Mouse (Mus musculus): ENCODE results near the gene Ptcd1.
"Not testable (repeated sequence)": the region's sequence is repeated elsewhere in the genome, so short reads cannot be mapped to it uniquely, and the experiment has no call there.

Gene Ptcd1

GRCm38 (mm10) chr5:145165184-145165583, 1.7 kb downstream of the Ptcd1 start:
- no peak for DNase-seq (ENCODE audit: inconsistent age in 2 of 2, low spot score in 1 of 2)

GRCm38 (mm10) chr5:145164710-145165109, 2.2 kb downstream of the Ptcd1 start:
- peak in 1 of 2 experiments; percentile 53 for DNase-seq (ENCODE audit: inconsistent age in 2 of 2, low spot score in 1 of 2)

GRCm38 (mm10) chr5:145161361-145161760, 5.5 kb downstream of the Ptcd1 start:
- no peak for DNase-seq (ENCODE audit: inconsistent age in 2 of 2, low spot score in 1 of 2)

GRCm38 (mm10) chr5:145152690-145153089, 14.2 kb downstream of the Ptcd1 start:
- DNase-seq (ENCODE audit: inconsistent age in 2 of 2, low spot score in 1 of 2), result no peak

- no peak for DNase-seq (ENCODE audit: inconsistent age in 2 of 2, low spot score in 1 of 2)
Observed at GRCm38 (mm10) chr5:145149294-145149693, 17.6 kb downstream of the Ptcd1 start.

- no peak for DNase-seq (ENCODE audit: inconsistent age in 2 of 2, low spot score in 1 of 2)
Observed at GRCm38 (mm10) chr5:145147748-145148147, 19.2 kb downstream of the Ptcd1 start.

- peak in 1 of 2 experiments; percentile 44 for DNase-seq (ENCODE audit: inconsistent age in 2 of 2, low spot score in 1 of 2)
Observed at GRCm38 (mm10) chr5:145140611-145141010, 26.3 kb downstream of the Ptcd1 start.

GRCm38 (mm10) chr5:145139571-145140519, 27.1 kb downstream of the Ptcd1 start, which contains the start of the genes Pdap1 and Bud31:
Pdap1 (minus strand) TSS chr5:145140238.
Bud31 (plus strand) TSS chr5:145140362.
- peak; percentile 96 to 99 for DNase-seq (ENCODE audit: inconsistent age in 2 of 2, low spot score in 1 of 2)

GRCm38 (mm10) chr5:145138836-145139235, 28.1 kb downstream of the Ptcd1 start:
- peak in 1 of 2 experiments; percentile 55 for DNase-seq (ENCODE audit: inconsistent age in 2 of 2, low spot score in 1 of 2)

GRCm38 (mm10) chr5:145133275-145133674, 33.6 kb downstream of the Ptcd1 start:
- not testable (repeated sequence) for DNase-seq (ENCODE audit: inconsistent age in 2 of 2, low spot score in 1 of 2)

GRCm38 (mm10) chr5:145130995-145131394, 35.9 kb downstream of the Ptcd1 start:
- DNase-seq (ENCODE audit: inconsistent age in 2 of 2, low spot score in 1 of 2), result no peak

GRCm38 (mm10) chr5:145130191-145130590, 36.7 kb downstream of the Ptcd1 start:
- DNase-seq (ENCODE audit: inconsistent age in 2 of 2, low spot score in 1 of 2), result peak; percentile 53 to 71

GRCm38 (mm10) chr5:145129773-145130172, 37.1 kb downstream of the Ptcd1 start:
- not testable (repeated sequence) for DNase-seq (ENCODE audit: inconsistent age in 2 of 2, low spot score in 1 of 2)

- DNase-seq (ENCODE audit: inconsistent age in 2 of 2, low spot score in 1 of 2), result peak; percentile 68 to 84
Observed at GRCm38 (mm10) chr5:145129124-145129523, 37.8 kb downstream of the Ptcd1 start.

- no peak for DNase-seq (ENCODE audit: inconsistent age in 2 of 2, low spot score in 1 of 2)
Observed at GRCm38 (mm10) chr5:145126580-145126979, 40.3 kb downstream of the Ptcd1 start.

- DNase-seq (ENCODE audit: inconsistent age in 2 of 2, low spot score in 1 of 2), result no peak
Observed at GRCm38 (mm10) chr5:145123396-145123795, 43.5 kb downstream of the Ptcd1 start.

- DNase-seq (ENCODE audit: inconsistent age in 2 of 2, low spot score in 1 of 2), result no peak
Observed at GRCm38 (mm10) chr5:145120921-145121320, 46.0 kb downstream of the Ptcd1 start.

GRCm38 (mm10) chr5:145119385-145119784, 47.5 kb downstream of the Ptcd1 start:
- no peak for DNase-seq (ENCODE audit: inconsistent age in 2 of 2, low spot score in 1 of 2)

- DNase-seq (ENCODE audit: inconsistent age in 2 of 2, low spot score in 1 of 2), result no peak
Observed at GRCm38 (mm10) chr5:145118461-145118860, 48.4 kb downstream of the Ptcd1 start.

- DNase-seq (ENCODE audit: inconsistent age in 2 of 2, low spot score in 1 of 2), result peak; percentile 50 to 51
Observed at GRCm38 (mm10) chr5:145118005-145118404, 48.9 kb downstream of the Ptcd1 start.

- peak; percentile 83 to 93 for DNase-seq (ENCODE audit: inconsistent age in 2 of 2, low spot score in 1 of 2)
Observed at GRCm38 (mm10) chr5:145116916-145117315, 50.0 kb downstream of the Ptcd1 start.

GRCm38 (mm10) chr5:145116316-145116715, 50.6 kb downstream of the Ptcd1 start:
- peak; percentile 75 to 87 for DNase-seq (ENCODE audit: inconsistent age in 2 of 2, low spot score in 1 of 2)

Data from adrenal gland, adult (tissue).